Mouse (Mus musculus): Measurements from ENCODE around the gene Prdm1.

DNA sequence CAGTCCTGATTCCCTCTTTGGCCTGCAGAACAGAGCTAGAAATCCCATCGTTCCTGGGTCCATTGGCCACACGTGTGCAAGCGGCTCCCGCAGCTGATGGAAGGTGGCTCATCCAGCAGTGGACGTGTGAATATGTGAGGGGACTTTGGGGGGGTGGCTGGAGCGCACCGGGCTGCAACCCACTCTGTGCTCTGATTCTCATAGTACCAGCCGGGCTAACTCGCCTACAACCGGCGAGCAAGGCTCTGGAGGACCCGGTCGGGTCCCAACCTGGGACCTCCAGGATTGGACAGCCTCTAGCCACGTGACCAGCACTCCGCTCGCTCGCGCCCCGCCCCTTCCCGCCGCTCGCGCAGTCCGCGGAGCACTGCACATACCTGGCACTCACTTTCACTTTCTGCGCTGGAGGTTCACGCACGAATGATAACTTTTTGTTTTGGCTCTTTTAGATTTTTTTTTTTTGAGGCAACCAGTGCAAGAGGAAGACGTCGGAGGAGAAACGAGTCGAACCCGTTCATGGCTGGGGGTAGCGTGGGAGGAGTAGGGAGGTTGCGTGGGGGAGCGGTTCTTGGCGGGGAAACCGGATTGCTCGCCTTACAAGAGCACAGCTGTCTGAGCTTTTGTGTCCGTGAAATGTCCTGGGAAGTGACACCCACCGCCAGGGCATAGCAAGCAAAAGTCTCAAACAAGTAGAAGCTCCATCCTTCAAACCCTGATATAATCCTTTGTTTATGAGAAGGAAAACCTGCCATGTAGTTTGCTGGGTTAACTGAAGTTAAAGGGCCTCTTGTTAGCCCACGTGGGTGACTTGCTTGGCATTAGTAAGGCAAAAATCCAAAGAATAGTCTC, 1.1 kb upstream of the Prdm1 start:
- no peak for TF ChIP-seq CTCF (IDR thresholded peaks at IDR 0.05; ENCODE audit: low read depth)
- no peak for TF ChIP-seq EP300 (IDR thresholded peaks at IDR 0.05; ENCODE audit: low read depth)

Measured in liver, embryonic 14.5 days (tissue).